Mouse (Mus musculus) liver, postnatal 0 days (tissue): ENCODE measurements around the gene Rpap3.

Experiments
- CTCF ChIP-seq: sonication (generic); IDR thresholded peaks from 2 replicates; pipeline ENCODE4 v1.5.1; 2016; ENCODE audit warnings: antibody characterized with exemption, low read depth
- EP300 ChIP-seq: IDR thresholded peaks from 2 replicates; pipeline ENCODE4 v1.6.1; 2016; ENCODE audit warnings: antibody characterized with exemption, low read depth, mild to moderate bottlenecking

- no peak for TF ChIP-seq EP300
- no peak for TF ChIP-seq CTCF
Measured at GRCm38 (mm10) chr15:97726310-97726709, 20.7 kb upstream of the Rpap3 start.
